Mouse (Mus musculus): Measurements from ENCODE around the gene Gls2.
A peak's percentile ranks its signal among the peaks of the same experiment; 100 is the strongest.
"Not testable (repeated sequence)": the region's sequence is repeated elsewhere in the genome, so short reads cannot be mapped to it uniquely, and the experiment has no call there.

The Gls2 gene

GRCm38 (mm10) chr10:128194024-128194550 lies at the start of gene Gls2:
Gene Gls2, plus strand, starts transcription at chr10:128194457.
- peak; percentile 75 for DNase-seq (ENCODE audit: low read depth)

- no peak for DNase-seq (ENCODE audit: low read depth)
Observed at GRCm38 (mm10) chr10:128144961-128145360, 49.3 kb upstream of the Gls2 start.

GRCm38 (mm10) chr10:128148789-128149365 lies 45.4 kb upstream of the Gls2 start:
- DNase-seq (ENCODE audit: low read depth) = no peak

GRCm38 (mm10) chr10:128149592-128149991 lies 44.7 kb upstream of the Gls2 start:
- DNase-seq (ENCODE audit: low read depth) = no peak

- no peak for DNase-seq (ENCODE audit: low read depth)
Observed at GRCm38 (mm10) chr10:128150941-128151340, 43.3 kb upstream of the Gls2 start.

GRCm38 (mm10) chr10:128153978-128154377 lies 40.3 kb upstream of the Gls2 start:
- DNase-seq (ENCODE audit: low read depth) = no peak

GRCm38 (mm10) chr10:128165726-128166125 lies 28.5 kb upstream of the Gls2 start:
- DNase-seq (ENCODE audit: low read depth) = not testable (repeated sequence)

- DNase-seq (ENCODE audit: low read depth) = no peak
Observed at GRCm38 (mm10) chr10:128167091-128167490, 27.2 kb upstream of the Gls2 start.

GRCm38 (mm10) chr10:128171348-128171747 lies 22.9 kb upstream of the Gls2 start:
- not testable (repeated sequence) for DNase-seq (ENCODE audit: low read depth)

GRCm38 (mm10) chr10:128175302-128175701 lies 19.0 kb upstream of the Gls2 start:
- peak; percentile 33 for DNase-seq (ENCODE audit: low read depth)

GRCm38 (mm10) chr10:128175996-128176755 lies 18.1 kb upstream of the Gls2 start:
- peak; percentile 84 for DNase-seq (ENCODE audit: low read depth)

- DNase-seq (ENCODE audit: low read depth) = no peak
Observed at GRCm38 (mm10) chr10:128177316-128177715, 16.9 kb upstream of the Gls2 start.

GRCm38 (mm10) chr10:128179989-128180388 lies 14.3 kb upstream of the Gls2 start, which contains the start of gene Rbms2:
Gene Rbms2, minus strand, starts transcription at chr10:128180297.
- DNase-seq (ENCODE audit: low read depth) = no peak

- no peak for DNase-seq (ENCODE audit: low read depth)
Observed at GRCm38 (mm10) chr10:128184296-128184695, 10.0 kb upstream of the Gls2 start.

GRCm38 (mm10) chr10:128185277-128185940 lies 8.8 kb upstream of the Gls2 start:
- peak; percentile 22 for DNase-seq (ENCODE audit: low read depth)

GRCm38 (mm10) chr10:128185959-128186358 lies 8.3 kb upstream of the Gls2 start:
- peak; percentile 93 for DNase-seq (ENCODE audit: low read depth)

- no peak for DNase-seq (ENCODE audit: low read depth)
Observed at GRCm38 (mm10) chr10:128187181-128187605, 7.1 kb upstream of the Gls2 start.

GRCm38 (mm10) chr10:128188242-128188877 lies 5.9 kb upstream of the Gls2 start:
- DNase-seq (ENCODE audit: low read depth) = peak; percentile 89

GRCm38 (mm10) chr10:128191472-128191871 lies 2.8 kb upstream of the Gls2 start:
- DNase-seq (ENCODE audit: low read depth) = no peak

GRCm38 (mm10) chr10:128192030-128192766 lies 2.1 kb upstream of the Gls2 start:
- not testable (repeated sequence) for DNase-seq (ENCODE audit: low read depth)

- DNase-seq (ENCODE audit: low read depth) = no peak
Observed at GRCm38 (mm10) chr10:128193113-128193512, 1.1 kb upstream of the Gls2 start.

Data from naive thymus-derived CD4-positive, alpha-beta T cell, adult 2 months (primary cell).